Mouse (Mus musculus) G1E (cell line): ENCODE data around the gene Cnpy1.

Experiments
- CTCF ChIP-seq: IDR thresholded peaks from 2 replicates; pipeline ENCODE4 v1.5.1; 2012; ENCODE audit warnings: low read depth, low read length, inconsistent platforms, mixed read lengths
- GATA1 ChIP-seq: IDR thresholded peaks from 2 replicates; pipeline ENCODE4 v1.6.1; 2012; ENCODE audit warnings: borderline replicate concordance, low read length, inconsistent platforms, mixed read lengths
- POLR2AphosphoS5 ChIP-seq: IDR thresholded peaks from 2 replicates; pipeline ENCODE4 v1.6.1; 2012; ENCODE audit warnings: low read depth, low read length, inconsistent platforms; ENCODE audit not compliant: insufficient replicate concordance
- TAL1 ChIP-seq: conservative IDR thresholded peaks from 2 replicates; pipeline ENCODE4 v1.6.1; 2012; ENCODE audit warnings: low read depth, low read length, inconsistent platforms, mixed read lengths

GRCm38 (mm10) chr5:28243501-28244177 lies 2.0 kb downstream of the Cnpy1 start:
- TF ChIP-seq CTCF, result no peak
- no peak for TF ChIP-seq GATA1
- TF ChIP-seq POLR2AphosphoS5, result no peak
- no peak for TF ChIP-seq TAL1
